Mouse (Mus musculus) spleen, adult 18-20 months (tissue): ENCODE data around the gene Hagh.

Experiments
- DNase-seq, 2 experiments: peaks; one replicate each; pipeline ENCODE4 v3.0.0; 2022; ENCODE audit warnings: mixed read lengths in 2 of 2

Gene Hagh

DNA sequence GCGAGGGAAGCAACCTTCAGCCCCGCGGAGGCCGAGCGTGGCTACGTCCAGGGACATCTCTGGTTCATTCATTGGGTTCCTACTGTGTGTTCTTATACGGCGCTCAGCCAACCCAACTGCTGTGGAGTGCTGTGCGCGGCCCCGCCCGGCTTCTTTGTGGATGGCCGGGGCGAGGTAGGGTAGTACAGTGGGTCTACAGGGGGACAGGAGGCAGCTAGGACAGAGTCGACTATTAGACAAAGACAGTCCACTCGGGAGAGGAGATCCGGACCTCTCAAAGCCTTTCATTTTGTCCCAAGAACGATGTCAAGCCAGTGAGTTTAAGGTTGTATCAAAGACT is 47.0 kb downstream of the Hagh start:
- DNase-seq: no peak

DNA sequence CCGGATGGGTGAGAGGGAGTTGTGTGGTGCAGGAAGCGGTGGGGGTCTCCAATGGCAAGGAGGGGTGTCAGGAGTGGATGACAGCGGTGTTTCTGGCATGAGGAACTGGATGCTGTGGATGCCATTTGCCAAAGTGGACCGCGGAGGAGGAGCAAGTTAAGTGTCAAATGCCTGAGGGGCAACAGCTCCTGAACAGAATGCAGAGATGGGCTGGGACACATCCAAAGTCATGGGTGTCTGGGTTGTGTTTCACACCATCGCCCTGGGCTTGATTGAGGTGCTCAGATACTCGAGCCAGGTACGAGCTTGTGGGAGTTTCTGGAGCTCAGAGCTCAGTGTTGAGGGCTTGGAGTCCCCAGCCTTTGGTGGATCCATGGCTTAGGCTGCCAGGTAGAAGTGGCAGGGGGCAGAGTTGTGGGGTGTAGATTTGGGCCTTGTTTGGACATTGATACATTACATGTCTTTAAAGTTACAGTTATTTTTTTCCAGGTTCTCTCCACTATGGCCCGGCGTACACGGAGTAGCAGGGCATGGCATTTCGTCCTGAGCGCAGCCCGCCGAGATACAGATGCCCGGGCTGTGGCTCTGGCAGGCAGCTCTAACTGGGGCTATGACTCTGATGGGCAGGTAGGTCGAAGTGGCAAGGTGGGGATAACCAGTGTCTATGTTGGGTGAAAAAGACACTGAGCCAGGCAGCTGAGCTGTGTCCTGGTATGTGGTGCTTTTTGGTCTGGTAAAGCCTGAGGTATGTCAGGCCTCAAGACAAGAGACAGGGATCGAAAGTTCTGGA is 47.5 kb downstream of the Hagh start:
- DNase-seq: no peak

DNA sequence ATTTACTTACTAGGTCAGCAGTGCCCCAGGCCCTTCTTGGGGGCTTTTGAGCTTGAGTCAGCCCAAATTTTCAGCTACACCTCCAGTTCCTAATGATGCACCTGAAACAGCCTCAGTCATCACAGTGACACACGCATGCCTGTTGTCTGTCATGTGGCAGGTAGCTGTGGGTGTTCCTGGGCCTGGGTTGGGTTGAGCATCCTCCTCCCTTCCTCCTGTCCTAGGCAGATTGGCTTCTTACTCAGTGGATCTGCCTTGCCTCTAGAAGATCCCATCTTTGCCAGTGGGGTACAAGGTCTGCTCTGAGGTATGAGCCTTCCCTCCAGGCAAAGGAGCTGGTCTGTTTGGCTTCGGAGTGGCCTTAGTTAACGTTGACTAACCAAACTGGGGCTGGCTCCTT is 48.9 kb downstream of the Hagh start:
- no peak for DNase-seq

DNA sequence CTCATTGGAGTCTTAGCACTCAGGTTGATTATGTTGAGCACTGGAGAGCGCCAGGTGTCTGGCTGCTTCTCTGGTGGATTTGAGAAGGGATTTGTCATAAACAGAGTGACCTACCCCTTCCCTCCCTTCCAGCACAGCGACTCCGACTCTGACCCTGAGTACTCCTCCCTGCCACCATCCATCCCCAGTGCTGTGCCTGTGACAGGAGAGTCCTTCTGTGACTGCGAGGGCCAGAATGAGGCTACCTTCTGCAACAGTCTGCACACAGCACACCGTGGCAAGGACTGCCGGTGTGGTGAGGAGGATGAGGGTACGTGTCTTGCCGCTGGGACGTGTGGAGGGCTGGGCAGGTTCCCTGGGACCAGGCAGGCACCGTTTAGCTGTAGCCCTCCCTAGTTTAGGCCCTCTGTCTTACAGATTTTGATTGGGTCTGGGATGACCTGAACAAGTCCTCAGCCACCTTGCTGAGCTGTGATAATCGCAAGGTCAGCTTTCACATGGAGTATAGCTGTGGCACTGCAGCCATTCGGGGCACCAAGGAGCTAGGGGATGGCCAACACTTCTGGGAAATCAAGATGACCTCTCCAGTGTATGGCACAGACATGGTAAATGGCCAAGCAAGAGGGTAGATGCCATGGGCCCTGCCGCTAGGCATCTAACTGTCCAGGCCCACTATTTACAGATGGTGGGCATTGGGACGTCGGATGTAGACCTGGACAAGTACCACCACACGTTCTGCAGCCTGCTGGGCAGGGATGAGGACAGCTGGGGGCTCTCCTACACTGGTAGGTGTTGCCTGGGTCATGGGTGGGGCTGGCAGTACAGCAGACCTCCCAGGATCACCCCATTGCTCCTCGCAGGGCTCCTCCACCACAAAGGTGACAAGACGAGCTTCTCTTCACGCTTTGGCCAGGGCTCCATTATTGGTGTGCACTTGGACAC is 50.5 kb downstream of the Hagh start:
- DNase-seq: no peak

DNA sequence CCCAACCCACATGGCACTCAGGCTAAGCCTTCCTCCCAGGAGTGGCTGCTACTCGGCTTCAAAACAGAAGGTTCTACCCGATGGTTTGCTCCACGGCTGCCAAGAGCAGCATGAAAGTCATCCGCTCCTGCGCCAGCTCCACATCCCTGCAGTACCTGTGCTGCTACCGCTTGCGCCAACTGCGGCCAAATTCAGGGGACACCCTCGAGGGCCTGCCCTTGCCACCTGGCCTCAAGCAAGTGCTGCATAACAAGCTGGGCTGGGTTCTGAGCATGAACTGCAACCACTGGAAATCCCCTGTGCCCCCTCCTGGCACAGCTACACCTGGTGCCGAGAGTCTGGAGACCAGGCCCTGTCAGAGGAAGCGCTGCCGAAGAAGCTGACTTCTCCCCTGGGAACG is 51.4 kb downstream of the Hagh start:
- DNase-seq: no peak

DNA sequence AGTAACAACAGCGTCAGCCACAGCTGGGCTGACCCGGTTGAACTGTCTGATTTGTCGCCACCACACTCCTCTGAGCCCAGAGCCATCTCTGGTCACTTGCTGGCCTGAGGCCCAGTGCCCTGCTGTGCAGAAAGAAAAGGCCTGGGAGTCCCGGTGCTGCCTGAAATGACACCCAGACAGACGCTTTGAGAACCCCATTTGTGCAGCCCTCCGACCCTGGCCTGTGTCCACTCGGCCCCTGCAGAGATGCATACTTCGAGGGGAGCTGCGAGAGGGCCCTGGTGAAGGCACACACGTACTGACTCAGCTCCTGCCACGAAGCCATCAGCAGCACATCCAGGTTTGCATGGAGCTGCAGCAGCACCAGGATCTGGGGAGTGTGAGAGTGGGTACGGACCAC is 52.8 kb downstream of the Hagh start:
- no peak for DNase-seq

DNA sequence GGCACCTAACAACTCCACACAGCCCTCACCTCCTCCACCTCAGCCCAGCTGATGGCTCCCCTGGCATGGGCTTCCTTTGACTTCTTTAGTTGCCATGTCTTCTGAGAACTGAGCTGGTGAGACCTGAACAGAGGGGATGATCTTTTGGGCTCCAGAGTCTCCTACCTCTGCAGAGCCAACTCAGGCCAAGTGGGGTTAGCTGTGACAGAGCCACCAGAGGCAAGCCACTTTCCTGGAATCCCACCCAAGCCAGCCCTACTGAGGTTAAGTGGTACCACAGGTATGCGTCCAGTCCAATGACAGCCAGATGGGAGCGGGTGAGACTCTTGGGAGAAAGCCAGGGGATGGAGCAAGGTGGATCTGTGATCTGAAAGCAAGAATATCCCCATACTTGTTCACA is 53.3 kb downstream of the Hagh start:
- no peak for DNase-seq

DNA sequence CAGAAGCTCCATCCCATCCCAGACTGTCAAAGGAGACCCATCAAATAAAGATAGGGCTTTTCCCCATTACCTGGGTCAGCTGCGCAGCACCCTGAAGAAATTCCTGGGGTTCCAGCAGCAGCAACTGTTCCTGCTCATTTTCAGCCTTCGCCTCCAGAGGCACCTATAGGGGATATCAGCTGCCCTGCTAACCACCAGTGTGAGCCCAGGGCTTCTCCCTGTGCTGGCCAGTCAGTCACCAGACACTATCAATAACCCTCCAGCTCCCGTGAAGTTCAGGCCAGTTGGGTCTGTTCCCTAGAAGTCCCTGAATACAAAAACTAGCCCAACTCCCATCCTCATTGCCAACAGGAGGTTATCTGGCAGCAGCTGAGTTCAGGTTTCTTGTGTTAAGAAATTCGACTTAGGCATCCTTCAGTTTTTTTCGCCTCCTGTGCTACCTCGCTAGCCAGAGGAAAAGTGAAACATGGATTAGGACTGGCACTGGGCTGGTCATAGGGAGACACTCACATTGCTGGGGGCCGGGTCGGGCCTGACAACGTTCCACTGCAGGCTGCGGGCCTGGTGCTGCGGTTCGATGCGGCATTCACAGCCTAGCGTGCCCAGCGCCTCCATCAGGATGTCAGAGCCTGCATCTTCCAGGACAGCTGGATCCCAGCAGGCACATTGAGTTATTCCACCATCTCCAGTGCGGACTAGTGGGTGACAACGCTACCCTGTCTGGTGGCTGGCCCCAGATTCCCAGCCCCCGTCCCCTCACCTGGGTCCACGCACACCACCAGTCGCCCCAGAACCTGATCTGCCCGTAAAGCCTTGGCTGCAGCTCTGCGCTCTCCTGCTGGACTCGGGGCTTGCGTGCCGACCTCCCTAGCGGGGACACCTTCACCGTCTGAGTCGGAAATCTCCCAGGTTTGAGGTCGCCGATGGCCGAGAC is 54.4 kb downstream of the Hagh start:
- DNase-seq: no peak

DNA sequence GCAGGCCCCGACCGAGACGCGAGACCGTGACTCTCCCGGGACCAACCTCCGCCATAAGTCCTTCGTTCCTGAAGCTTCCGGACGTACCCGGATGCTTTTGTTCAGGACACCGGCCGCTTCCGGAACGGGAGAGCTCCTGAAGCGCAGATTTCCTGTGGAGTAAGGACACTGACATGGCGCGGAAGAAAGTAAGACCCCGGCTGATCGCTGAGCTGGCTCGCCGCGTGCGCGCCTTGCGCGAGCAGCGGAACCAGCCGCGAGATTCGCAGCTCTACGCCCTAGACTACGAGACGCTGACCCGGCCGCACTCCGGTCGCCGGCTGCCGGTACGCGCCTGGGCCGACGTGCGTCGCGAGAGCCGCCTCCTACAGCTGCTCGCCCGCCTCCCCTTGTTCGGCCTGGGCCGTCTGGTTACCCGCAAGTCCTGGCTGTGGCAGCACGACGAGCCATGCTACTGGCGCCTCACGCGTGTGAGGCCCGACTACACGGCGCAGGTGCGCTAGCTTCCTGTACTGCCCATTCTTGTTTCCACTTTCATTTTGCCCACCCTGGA is 55.1 kb downstream of the Hagh start, which contains the start of the genes Eme2 and Mrps34:
Gene Eme2 (minus strand): TSS at position 93 of the 553 bp plus-strand sequence.
Gene Mrps34 (plus strand): TSS at position 122 of the 553 bp plus-strand sequence.
- peak; percentile 55 to 65 for DNase-seq

DNA sequence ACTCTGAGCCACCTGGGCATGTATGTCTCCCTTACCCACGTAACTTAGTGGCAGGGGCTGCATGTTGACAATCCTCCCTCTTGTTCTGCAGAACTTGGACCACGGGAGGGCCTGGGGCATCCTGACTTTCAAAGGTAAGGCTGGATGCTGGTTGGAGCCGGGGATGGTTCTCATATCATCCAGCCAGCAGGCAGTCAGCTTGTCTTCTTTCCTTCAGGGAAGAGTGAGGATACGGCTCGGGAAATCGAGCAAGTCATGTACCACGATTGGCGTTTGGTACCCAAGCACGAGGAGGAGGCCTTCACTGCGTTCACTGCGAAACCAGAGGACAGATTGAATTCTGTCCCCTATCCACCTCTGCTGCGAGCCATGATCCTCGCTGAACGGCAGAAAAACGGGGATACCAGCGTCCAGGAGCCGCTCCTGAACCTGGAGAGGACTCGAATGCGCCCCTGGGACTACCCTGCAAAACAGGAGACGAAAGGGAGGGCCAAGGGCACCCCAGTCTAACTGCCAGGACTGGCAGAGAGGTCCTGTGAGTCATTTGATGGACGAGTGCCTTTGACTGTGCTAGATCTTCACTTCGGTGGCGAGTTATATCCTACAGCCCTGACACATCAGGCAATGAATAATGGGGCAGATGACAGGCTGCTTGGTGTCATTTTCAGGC is 55.8 kb downstream of the Hagh start:
- no peak for DNase-seq

DNA sequence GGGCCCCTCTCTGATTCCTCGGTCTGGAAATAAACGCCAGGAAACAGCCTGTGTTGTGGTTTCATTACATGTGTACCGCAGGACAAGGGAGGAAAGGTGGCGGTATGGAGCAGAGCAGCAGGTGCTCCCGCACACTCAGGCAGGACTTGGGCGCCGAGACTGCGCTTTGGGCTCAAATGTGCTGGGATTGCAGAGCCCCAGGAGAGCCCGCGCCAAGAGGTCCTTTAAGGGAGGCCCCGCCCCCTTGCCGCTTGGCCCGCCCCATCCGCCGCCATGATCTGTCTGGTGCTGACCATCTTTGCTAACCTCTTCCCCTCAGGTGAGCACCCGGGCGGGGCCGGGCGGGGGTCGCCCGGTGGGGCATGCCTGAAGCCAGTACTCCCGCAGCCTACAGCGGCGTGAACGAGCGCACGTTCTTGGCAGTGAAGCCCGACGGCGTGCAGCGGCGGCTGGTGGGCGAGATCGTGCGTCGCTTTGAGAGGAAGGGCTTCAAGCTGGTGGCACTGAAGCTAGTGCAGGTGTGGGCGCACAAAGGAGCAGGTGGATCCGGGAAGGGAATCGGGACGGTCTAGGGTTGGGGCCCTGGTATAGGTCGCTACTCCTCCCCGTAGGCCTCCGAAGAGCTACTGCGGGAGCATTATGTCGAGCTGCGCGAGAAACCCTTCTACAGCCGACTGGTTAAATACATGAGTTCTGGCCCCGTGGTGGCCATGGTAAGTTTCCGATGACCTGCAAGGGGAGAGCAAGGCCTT is 56.5 kb downstream of the Hagh start, which contains the start of gene Nme3:
Gene Nme3 (plus strand): TSS at position 260 of the 752 bp plus-strand sequence.
- DNase-seq: peak; percentile 61 to 75

DNA sequence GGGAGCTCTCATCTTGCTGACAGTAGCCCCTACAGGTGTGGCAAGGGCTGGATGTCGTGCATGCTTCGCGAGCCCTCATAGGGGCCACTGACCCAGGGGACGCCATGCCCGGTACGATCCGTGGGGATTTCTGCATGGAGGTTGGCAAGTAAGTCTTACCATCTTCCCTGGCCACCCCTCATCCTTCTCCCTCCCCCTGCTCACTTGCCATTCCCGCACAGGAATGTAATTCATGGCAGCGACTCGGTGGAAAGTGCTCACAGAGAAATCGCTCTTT is 57.0 kb downstream of the Hagh start:
- DNase-seq: no peak

DNA sequence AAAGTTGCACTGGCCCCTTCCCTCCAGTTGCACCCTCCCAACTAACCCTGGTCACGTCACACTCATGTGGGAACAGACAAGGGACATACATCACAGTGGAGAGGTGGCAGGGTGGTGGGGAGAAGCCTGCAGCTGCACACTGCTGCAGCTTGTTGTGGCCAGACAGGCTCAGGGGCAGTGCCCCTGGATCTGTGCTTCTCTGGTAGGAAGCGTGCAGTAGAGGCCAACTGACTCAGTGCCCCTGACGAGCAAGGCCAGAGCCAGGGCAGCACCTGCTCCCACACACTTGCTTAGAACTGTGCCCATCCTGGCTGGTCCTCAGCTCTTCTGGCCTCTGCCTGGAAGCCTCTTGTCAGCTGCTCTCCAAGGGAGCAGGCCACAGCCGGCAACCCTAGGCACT is 57.7 kb downstream of the Hagh start:
- no peak for DNase-seq

DNA sequence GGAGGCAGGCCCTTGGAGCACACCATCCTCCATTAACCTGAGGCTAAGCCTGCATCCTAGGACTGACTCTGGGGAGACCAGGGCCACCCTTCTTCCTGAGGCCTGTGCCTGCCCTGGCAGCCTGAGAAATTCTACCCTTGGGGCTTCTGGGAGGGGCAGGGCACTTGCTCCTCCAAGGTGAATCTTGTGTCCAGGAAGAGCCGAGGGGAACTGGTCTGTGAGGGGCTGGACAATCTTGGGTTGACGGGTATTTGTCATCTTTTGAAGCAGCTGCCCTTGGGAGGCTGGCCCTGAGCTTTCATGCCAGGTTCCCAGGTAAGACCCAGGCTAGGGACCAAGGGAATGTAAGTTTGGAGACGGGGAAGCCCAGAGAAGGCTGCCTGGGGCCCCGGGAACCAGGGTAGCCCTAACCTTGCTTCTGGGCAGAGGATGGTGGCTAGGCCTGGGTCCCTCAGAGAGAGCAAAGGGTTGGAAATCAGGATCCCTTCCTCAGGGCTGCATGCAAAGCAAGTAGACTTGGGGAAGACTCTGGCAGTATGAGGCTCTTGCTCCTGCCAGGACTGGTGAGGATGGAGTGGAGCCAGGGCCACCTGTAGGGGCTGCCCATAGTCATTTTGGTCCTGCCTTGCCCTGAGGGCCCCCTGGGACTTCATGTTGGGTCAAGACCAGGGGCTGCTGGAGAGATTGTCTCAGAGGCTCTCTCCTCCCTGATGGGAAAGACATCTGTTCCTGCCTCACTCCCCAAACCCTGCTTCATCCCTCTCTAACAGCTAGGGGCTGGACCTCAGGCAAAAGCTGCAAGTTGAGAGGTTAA is 58.3 kb downstream of the Hagh start:
- no peak for DNase-seq

DNA sequence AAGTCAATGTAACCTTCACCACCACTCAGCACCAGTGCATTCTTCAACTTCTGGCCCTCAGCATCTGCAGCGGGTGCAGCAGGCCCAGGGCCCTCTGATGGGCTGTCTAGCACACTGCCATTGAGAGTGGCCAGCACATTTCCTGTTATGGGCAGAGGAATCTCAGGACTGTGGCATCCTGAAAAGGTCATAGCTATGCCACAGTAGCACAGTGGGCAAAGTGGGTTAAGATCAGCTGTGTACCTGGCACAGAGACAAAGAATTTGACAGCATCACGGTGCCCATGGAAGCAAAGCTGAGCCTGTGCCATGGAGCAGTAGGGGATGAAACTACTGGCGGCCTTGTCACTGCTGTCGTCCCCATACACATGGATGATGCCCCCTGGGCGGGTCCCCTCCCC is 59.2 kb downstream of the Hagh start:
- DNase-seq: no peak

DNA sequence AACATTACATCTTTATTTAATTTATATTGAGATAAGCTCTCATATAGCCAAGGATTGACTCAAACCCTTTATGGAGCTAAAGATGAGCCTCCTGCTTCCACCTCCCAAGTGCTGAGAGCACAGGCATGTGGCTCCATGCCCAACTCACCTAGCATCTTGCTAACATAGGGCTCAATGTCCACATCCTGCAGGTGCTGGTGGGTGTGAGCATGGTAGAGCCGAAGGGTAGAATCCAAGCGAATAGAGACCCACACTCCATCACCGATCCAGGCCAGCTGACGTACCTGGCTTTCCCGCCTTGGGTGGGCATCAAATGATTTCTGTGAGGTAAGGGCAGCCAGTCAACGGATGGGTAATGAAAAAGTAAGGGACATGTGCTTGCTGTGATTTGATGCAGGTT is 60.1 kb downstream of the Hagh start:
- no peak for DNase-seq

DNA sequence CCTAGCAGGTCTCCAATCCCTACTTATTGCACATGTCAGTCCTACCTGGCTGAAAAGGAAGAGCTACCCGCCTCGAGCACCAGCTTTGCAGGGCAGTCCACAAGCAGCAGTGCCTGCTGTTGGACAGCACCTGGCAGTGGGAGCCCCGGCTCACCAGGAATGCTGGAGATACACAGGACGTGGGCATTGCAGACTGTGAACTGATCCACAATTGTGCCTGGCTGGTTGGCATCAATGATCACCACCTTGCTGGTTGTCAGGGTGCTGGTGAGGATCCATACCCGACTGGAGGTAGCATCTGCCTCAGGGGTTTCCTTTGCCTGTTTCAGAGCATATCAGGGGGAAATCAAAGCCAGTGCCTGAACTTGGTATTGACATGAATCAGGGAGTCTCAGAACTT is 62.2 kb downstream of the Hagh start:
- no peak for DNase-seq

DNA sequence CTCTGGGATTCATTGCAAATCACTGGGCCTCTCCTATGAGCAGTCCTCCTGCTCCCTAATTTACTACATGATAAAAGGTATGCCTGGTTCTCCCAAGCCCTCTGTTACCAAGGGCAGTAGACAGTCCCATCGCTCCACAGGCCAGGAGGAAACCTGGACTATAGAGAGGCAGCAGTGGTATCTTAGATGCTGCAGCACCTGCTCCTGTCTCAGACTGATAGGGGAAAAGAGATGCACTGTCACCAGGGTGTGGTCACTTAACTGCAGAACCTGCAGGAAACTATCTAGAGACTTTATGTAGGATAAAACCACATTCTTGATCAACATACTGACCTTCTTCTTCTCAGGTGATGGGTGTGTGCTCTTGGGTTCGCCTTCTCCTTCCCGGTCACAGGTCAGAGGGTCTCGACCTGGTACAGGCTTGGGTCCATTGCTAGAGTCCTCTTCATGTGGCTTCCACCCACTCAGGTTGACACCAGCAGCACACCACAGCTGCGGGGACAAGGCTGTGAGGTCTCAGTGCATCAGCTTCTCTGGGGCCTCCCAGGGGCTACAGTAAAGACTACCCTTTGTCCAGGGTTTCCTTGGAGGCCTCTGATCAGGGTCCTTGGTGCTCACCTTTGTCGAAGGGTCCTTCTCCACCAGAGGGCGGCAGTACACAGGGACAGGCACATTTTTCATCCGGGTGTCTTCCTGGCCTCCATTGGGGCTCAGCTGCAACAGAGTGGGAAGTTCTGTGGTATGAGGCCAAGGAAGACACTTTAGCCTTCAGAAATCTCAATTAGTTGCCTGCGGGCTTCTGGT is 62.9 kb downstream of the Hagh start:
- peak in 1 of 2 experiments; percentile 49 for DNase-seq

DNA sequence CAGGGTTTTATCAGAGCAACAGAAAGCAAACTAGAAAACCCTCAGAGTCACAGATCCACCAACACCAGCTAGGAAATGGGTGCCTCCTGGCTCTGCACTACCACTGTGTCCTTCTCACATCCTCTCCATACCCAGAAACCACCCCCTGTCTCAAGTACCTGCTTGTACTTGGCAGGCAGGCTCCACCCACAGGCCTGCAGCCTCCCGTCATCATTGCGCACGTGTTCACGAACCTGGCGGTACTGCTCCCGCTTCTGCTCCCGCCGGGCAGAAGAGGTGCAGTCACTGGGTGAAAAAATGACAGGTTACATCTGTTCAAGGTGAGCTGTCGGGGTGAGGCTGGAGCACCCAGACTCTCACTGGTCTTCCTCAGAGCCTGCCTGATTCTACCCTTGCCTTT is 63.8 kb downstream of the Hagh start:
- no peak for DNase-seq

DNA sequence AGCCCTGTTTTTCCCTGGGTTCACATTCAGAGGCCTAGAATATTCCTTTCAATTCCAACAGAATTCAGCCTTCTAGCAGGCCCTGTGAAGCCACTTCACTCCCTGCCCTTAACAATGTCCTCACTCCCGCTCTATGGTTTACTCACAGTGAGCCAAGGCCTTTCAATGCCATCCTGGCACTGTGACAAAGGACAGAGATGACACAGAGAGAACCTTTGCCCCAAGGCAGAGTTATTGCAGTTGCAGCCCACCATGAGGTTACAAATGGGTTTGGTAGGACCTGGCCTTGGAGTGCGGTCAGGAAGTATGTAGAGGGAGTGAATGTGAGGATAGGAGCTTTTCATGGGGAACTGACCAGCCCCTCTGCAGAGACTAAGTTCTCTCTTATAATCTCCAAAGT is 67.6 kb downstream of the Hagh start:
- DNase-seq: no peak
